Mouse (Mus musculus) brain, adult 2 months (tissue): ENCODE results near the gene Peg3.

Experiments used
- DNase-seq: peaks from one replicate; pipeline ENCODE4 v3.0.0; 2011; ENCODE audit warnings: low read depth, low spot score

The Peg3 gene

DNA sequence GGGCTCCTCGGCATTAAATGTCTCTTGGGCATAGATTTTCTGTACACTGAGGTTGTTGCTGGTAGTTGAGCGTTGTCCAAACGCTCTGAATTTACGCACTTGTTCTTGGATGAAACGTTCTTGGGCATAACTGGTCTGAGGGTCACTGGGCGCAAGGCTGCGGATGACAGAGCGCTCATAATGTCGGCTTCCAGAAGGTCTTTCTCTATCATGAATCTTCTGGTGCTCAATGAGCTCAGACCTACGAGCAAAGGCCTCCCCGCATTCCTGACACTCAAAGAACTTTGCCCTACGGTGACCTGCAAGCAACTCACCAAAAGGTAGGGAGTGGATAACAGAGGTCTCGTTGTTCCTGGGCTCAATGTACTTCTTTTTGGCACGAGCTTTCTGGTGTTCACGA is 20.8 kb downstream of the Peg3 start:
- DNase-seq, result no peak

GRCm38 (mm10) chr7:6708451-6709180 is 21.6 kb downstream of the Peg3 start:
- no peak for DNase-seq

DNA sequence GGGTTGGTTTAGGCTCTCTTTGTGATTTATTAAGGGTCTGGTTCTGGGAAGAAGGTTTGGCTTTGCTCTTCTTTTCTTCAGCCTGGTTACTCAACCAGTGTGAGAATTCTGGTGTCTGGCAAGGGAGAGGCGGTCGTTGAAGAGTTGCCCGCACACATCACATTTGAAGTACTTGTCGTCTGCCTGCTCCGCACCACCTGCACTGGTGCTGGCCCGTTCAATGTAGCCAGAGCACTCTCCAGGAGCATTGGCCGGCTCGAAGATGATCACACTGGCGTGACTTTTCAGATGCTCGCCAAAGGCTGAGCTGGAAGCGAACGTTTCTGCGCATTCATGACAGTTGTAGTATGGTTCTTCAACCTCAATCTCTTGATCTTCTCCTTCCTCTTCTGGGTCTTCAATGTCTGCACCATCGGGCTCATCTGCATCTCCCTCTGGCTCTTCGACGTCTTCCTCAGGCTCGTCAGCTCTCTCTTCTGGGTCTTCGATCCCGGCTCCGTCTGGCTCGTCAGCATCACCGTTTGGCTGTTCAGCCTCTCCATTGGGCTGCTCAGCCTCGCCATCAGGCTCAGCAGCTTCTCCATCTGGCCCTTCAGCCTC is 22.7 kb downstream of the Peg3 start:
- DNase-seq, result no peak

DNA sequence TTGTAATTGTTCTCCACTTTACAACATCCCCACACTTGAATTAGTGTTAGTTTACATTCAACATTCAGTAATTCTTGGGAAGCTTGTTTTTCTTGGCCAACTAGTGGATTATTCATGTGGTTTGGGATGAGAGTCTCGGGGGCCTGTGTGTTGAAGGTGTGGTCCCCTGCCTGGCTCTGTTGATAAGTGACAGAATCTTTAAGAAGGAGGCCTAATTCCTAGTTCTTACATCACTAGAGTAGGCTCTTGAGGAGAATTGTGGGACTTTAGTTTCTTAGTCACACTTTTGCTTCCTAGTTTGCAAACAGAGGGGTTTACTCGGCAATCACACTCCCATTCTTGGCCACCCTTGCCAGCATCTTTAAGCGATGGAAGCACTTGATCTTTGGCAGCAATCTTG is 31.0 kb downstream of the Peg3 start:
- DNase-seq, result no peak

DNA sequence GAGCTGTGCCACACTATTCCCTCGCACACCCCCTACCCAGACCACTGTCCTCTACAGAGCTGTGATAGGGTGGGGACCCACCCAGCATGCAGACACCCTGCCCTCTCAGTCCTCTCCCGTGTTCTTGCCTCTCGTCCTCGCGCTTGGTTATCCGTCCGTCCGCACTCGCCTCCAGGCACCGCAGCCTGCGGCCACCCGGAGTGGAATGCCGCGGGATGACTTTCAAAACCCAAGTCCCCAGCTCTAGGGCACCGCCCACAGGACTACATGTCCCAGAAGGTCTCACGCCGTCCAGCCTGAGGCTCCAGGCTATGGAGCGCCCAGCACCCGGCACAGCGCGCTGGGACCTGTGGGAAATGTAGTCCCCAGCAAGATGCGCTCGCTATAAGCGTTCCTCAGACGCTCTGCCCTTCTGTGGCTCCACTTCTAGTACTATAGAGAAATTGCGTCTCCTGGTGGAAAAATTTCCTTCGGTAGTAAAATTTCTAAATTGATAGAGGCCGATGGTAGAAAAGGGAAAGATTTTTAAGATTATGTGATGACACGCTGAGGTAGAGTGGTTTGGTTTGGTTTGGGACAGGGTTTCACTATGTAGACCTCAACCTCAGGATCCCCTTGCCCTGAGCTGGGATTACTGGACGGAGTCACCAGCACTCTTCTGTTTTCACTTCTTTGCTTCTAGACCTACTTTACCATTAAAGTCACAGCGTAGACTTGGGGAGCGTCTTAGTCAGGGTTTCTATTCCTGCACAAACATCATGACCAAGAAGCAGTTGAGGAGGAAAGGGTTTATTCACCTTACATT is 33.8 kb downstream of the Peg3 start, which contains the start of gene Zim1:
TSS of gene Zim1 (minus strand) at position 210 of the 805 bp plus-strand sequence.
- DNase-seq, result peak; percentile 96

- no peak for DNase-seq
These were observed 44.7 kb downstream of the Peg3 start for GRCm38 (mm10) chr7:6685511-6685910.

- DNase-seq, result no peak
These were observed 63.5 kb downstream of the Peg3 start for GRCm38 (mm10) chr7:6666726-6667125.

GRCm38 (mm10) chr7:6663430-6663829 is 66.8 kb downstream of the Peg3 start:
- DNase-seq, result peak; percentile 29

DNA sequence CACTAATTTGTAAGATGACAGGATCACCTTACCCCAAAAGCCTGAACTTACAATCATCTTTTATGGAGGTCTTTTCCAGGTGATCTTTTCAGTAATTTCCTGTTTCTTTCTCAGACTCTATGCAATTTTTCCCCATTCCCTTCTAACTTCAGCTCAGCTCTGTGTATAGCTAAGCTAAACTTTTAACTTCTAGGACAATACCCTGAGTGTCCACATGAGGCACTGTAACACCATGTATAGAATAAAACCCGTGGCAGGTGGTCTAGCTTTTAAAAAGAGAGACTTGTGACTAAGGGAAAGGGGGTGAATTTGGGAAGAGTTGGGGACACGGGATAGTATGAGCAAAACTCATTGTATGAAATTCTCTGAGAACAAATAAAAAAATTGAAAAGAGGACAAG is 70.6 kb downstream of the Peg3 start:
- DNase-seq, result peak; percentile 41

- no peak for DNase-seq
These were observed 71.6 kb downstream of the Peg3 start for GRCm38 (mm10) chr7:6658606-6659005.
